Mouse (Mus musculus) megakaryocyte, embryonic 14.5 days (primary cell): ENCODE results near the gene Nsun2.

Source experiments
- FLI1 ChIP-seq: IDR thresholded peaks from 2 replicates; pipeline ENCODE4 v1.6.1; 2012; ENCODE audit warnings: low read length, inconsistent platforms, mixed read lengths
- GATA1 ChIP-seq: IDR thresholded peaks from 3 replicates; pipeline ENCODE4 v1.6.1; 2012; ENCODE audit warnings: mixed read lengths, low read length, inconsistent platforms, borderline replicate concordance

GRCm38 (mm10) chr13:69644427-69645166 is 111.1 kb downstream of the Nsun2 start:
- TF ChIP-seq GATA1 (no peak), FLI1 (no peak)
